Mouse (Mus musculus) heart, adult 11 months (tissue): ENCODE measurements at regions not wholly inside any gene's neighbourhood (a gene's known extent, or its start where the extent isn't known, plus 50 kb on each side); places are given as distances from the start of the nearest gene placed in this dataset.
A peak's percentile ranks its signal among the peaks of the same experiment; 100 is the strongest.

Experiments
- DNase-seq: peaks from one replicate; pipeline ENCODE4 v3.0.0; 2022

DNA sequence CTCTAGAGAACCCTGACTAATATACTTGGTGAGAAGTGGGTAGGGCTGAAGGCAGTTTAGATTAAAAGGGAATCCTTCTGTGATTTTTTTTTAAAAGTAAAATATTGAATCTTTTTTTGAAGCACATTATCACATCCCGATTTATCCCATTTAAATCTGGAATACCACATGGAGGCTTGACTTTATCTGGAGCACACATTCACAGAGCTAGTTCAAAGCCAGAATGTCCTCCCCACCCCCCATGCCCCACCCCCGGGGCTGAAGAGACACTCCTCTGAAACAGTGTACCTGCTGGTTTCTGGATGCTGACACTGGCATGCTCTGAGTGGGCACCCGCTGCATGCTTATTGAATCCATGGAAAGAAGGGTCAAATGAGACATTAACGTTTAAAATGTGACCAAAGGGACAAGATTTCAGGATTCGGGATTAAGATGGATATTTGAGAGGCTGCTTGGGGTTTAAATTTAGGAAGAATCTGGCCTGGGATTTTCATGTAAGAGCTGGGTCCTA, 382.0 kb upstream of the Slc30a5 start:
- DNase-seq = peak; percentile 72

DNA sequence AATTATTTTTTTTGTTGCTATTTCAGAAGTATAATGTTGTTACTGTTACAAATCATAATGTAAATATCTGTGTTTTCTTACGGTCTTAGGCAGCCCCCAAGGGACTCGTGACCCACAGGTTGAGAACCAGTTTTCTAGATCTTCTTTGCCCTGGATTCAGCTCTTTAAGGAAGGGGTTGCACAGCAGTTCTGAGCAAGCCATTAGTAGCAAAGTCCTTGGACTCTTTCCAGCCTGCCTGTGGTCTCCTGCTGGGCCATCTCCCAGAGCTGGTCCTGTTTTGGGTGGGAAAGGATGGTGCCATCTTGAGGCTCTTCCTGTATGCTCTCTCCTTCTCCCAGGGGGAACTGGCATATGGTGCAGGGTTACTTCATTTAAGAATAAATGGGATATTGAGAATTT, 380.9 kb upstream of the Slc30a5 start:
- peak; percentile 69 for DNase-seq

DNA sequence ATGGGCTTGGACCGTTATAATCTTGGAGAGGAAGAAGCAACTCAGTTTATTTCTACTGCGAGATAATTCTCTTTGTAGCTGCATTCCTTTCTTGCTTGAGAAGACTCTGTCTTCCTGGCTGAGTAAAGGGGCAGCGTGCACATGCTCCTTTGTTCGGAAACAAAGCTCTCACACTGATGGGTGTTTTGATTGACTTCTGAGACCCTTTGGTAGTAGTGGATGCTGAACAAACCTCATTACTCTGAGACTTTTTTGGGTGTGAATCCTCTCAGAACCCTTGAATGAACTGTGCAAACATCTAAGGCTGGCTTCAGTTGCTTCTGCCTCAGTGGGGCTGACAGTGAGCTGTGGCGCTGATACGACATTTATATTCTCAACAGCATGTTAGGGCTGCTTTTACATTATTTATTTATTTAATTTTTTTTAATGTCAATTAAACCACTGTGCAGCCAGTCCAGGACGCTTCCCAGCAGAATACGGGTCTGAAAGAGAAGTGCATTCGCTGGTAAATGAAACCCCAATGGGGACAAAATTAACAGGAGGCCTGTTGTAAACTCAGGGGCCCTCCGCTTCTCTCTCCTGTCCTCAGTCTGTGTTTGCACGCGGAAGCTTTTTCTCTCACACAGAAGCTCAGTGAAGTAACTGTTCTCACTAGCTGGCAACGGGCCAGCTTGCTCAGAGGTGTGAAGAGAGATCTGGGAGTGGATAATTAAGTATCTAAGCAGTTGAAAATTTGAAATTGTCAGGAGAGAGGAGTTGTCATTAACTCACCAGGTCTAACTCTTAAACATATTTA, 380.1 kb upstream of the Slc30a5 start:
- peak; percentile 76 for DNase-seq

DNA sequence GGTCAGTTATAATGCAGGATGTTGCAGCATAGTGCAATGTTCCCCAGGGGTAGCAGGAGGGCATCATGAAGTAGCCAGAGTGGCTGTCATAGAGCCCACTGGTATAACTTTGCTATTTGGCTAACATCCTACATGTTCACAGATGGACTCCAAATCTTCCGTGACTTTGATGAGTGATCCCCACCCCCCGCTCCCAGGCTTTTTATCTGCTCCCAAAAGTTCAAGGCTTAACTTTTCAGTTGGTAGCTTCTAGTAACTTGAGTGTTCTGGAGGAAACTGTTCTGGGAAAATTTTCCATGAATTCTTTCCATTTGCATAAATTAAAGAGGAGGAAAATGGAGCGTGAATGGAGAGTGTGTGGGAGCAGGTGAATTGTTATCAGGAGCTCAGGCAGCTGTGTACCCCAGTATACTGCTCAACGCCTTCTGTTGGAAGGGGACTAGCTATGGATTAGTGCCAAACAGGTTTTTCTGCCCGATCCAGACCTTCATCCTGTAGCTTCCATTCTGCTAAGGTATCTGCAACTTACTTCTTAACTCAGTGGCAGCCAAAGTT, 379.2 kb upstream of the Slc30a5 start:
- peak; percentile 10 for DNase-seq

DNA sequence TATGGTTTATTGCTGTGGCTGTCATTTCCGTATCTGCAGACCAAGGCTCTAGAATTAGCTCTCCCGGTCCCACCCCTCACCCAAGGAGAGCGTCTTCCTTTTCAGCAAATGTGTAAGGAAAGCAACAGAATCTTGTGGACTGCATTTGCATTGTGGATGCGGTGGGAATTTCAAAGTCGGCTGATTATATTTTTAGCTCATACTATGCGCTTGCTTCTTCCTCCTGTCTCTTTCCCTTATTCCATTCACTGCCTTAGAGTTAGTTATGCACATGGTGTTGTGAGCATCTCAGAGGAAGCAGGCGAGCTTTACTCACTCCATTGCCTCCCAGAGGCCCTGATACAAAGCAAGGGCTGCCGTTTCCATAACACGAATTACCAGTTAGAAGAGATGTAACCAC, 375.6 kb upstream of the Slc30a5 start:
- DNase-seq = no peak

DNA sequence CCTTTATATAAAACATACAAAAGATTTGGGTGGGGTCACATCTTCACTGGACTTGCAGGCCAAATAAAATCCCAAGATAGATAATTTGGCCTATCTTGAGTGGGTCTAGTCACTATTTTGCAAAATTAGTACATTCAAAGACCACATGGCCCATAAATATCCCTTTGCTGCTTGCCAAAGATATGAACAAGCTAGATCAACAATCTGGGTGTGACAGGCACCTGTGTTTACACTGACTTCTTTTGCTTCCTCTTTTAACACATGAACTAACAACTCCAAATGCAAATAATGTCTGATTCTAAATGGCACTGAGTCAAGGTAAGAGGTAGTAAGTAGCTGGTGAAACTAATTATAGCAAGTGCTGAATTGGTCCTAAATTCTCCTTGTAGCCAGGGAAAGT, 370.2 kb upstream of the Slc30a5 start:
- DNase-seq = peak; percentile 4

DNA sequence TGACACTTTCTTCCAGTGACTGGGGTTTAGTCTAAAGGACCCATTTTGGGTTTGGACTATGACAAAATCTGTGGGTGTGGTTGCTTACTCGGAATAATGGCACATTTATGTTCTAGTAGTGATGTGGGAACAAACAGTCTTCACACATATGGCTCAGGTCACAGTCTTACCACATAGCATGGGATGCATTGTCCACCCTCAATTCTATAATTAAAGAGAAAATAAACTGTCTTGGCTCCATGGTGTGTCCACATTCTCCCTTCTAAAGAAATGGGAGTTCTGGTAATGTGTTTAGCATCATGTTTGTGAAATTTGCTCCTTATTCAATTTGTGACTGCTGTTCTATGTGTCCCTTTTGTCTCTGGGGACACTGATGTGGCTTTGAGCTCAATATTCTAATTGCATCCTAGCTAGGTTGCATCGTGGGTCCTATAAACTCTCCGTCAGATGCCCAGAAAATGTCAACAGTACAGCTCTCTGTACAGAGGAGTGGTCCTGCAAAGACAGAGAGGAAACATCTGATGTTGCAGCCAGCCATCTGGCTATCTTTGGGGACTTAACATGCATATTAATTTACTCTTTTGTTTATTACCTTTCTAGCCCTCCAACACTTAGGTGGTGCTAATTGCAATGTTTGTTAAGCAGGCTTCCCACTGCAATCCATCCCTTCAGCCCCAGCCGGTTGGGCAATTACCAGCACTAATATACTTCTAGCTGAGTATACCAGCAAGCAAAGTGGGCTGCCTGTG, 369.5 kb upstream of the Slc30a5 start:
- DNase-seq = peak; percentile 71

DNA sequence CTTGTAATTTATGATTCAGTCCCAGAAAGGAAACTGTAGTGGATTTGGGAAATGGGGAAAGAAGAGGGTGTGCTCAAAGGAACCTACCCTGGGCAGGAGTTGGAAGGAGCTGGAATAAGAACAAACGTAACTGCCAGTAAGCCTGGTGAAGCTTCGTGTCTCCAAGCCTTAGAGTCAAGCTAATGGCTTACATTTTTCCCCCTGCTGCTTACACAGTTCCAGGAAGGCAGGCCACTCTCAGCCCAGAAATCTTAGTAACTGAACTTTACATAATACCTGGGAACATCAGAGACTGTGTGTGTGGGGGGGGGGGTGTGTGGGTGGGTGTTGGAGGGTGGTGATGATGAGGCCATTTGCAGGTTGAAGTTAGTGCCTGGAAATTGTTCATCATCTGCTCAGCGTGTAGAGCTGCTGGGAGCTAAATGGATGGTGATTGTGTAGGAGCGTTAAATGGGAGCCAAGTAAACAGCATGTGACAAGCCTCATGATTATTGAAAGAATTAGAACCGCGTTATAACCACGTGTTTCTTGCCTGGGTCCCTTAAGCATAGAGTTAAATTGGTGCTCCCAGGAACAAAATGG, 357.1 kb upstream of the Slc30a5 start:
- no peak for DNase-seq

DNA sequence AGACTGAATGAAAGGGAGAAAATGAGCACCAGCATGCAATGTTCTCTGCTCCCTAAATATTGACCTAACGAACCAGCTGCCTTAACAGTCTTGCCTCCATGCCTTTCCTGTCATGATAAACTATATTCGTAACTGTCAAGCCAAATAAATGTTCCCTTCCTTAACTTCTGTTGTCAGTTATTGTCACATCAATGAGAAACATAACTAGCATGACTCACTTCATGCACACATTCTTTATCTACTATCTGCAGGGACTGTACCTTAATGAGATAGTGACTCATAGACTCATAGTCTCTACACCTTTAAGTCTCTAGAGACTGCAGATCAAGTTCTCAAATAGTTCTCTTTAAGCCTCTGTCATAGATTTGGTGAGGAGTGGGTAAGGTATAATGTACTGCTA, 349.2 kb upstream of the Slc30a5 start:
- no peak for DNase-seq

DNA sequence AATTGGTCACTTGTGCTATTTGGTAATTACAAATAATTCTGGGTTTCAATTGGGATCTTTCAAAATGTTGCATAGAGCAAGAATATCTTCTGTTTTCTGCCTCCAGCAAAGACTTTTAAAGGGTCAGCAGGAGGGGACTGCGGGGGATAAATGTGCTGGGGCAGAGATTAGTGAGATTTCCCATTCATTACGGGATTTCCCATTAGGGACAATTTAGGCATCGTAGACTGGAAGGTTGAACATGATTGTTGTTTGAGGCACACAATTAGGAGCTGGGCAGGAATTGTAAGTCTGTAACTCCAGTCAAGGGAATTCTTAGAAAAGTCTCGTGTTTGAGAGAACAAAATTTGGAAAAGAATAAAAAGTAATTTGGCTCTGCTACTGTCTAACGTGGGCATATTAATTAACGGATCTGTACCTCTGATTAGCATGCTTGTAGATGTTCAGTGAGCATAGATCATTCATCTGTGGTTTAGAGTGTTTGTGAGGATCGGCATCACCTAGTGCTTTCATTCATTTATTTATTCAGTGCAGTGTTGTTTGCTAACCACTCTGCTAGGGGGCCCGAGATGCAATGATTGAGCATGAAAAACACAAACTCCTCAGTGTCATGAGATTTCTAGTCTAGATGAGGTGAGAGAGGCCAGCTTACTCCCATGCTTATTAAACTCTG, 341.9 kb upstream of the Slc30a5 start:
- no peak for DNase-seq

DNA sequence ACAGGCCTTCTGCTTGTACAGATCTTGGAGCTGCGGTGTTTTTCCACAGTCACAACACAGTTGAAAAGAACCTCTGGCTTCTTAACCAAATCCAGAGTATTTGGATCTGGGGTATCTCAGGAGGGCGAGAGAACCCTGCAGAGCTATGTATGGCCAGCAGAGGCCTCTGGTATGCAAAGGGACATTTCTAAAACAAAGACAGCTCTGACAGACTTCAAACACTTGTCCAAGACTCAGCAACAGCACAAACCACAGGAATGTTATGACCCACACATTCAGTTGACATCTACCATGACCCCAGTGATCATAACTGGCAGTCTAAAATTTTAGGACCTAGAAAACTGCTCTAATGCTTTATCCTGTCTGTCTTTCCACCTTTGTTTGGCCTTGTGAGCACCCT, 328.5 kb upstream of the Slc30a5 start:
- no peak for DNase-seq

DNA sequence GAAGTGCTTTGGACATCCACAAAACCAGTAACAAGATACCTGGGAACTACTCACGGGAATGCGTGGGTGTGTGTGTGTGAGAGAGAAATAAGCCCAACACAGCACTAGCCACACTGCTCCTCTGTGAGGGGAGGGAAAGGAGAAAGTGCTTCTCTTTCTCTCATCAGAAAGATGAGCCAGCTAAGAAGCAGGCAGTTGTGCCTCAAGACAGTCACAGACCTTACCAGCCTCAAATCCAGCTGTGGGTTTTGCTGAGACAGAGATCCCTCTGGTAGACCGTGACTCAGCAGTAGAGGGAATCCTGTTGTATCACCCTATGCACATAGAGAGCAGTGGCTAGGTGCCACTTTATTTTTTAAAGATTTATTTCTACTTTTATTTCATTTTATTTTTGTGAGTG, 326.7 kb upstream of the Slc30a5 start:
- no peak for DNase-seq

DNA sequence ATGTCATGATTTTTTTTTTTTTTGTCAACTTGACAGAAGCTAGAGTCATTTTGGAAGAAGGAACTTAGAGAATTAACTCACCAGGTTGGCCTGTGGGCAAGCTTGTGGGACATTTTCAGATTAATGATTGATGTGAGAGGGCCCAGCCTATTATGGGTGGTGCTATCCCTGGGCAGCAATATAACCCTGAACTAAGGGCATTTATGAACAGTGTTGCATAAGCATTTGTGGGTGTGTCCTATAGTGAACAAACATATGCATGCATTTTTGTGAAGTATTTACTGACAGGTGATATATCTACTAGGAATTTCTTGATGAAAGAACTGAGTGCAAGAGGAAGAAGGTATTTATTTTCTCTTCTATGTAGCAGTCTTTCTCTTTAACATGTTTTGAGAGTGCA, 320.5 kb upstream of the Slc30a5 start:
- DNase-seq = no peak

DNA sequence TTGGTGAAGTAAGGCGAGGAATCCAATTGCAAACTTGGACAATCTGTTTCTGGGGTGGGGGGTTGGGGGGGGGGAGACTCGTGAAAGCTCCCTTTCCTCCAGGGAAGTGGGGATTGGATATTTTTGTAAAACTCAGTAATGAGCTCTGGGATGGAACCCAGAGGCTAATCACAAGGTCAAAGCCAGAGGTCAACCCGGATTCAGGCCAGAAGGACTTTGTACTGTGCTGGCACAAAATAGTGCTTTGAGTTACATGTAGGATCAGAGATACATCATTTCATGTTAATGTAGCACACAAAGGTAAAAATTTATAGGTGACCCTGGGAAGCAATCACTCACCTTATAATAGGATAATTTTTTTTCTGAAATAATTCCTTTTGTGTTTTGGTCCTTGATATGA, 309.5 kb upstream of the Slc30a5 start:
- no peak for DNase-seq

DNA sequence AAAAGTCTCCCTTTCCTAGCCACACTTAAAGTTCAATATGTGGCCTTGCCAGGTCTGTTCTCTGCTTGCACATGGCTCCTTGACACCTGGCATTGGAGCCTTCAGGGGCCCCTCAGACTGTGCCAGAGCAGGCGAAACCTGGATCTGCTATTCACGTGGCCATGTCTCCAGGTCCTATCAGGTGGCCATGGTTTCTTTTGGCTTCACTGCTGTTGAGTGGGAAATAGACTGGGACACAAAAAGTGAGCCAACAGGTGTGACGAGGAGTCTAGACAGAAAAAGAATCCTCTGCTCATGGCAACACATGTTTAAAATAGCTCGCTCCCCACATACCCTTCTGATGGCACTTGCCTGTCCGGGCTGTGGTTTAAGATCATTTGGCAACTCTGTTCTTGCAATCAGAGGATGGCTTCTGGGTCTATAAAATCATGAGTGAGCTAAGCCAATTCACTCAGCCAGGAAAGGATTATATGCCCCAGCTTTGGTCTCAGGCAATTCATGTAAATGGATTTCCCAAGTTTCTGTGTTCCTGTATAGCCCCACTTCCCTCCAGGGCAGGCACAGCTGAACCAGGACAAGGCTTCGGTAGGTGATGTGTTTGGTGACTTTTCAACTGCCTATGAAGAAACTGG, 309.0 kb upstream of the Slc30a5 start:
- DNase-seq = no peak

DNA sequence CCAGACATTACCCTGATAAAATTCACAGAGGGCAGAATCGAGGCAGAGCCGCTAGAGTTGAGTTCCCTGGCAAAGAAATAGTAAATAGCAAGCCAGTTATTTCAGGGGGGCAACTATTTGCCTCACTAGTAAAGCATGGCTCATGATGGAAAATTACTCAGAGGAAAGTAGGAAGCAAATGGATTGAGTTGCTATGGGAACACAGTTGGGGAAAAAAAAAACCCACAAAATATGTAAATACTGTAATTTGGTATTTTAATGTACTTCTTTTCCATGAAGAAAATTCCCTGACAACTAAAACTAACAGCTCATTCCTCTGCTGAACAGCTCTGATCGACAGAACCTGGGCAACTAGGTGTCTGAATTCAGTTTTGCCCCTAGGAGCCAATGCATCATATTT, 296.2 kb upstream of the Slc30a5 start:
- no peak for DNase-seq

DNA sequence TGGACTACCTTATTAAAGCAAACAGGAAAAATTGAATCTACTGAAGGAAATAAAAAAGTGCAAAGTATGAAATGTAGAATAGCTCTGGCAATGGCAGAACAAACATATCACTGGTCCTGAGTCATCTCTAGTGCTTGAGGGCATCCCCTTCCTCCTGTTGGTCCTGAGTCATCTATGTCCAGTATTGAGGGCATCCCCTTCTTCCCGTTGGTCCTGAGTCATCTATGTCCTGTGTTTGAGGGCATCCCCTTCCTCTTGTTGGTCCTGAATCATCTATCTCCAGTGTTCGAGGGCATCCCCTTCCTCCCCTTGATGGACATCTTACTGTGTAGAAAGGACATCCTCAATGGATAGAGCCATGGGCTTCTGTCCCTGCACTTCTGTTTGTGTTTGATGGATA, 294.6 kb upstream of the Slc30a5 start:
- no peak for DNase-seq

DNA sequence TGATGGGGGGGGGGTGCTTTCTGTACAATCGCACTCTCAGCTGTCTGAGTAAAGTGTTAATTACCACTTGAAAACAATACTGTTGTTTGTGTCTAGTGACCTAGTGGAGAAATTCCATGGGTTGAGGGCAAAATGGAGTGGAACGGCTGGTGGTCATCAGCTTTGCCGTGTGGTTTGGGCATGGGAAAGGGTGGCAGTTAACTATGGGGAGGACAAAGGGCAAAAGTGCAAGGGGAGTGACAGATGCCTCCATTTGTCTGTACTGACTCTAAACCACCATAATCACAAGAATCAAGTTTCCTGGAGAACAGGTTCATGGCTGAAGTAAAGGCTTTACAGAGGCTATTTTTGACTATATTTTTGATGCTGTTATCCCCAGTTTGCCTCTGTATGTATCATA, 294.0 kb upstream of the Slc30a5 start:
- no peak for DNase-seq

DNA sequence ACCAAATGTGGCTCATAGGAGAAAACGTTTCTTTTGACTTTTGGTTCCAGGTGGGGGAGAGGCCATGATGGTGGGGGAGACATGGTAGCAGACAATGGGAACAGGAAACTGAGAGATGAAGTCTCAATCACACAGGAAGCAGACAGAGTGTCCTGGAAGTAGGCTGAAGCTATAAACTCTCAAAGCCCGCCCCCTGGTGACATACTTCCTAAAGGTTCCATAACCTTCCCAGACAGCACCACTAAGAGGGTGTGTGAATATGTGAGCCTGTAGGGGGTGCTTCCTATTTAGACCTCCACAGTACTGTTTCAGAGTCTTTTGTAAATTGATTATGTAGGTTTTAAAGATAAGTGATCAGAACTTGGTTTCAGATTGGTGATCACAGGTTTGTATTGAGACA, 284.1 kb upstream of the Slc30a5 start:
- DNase-seq = no peak

DNA sequence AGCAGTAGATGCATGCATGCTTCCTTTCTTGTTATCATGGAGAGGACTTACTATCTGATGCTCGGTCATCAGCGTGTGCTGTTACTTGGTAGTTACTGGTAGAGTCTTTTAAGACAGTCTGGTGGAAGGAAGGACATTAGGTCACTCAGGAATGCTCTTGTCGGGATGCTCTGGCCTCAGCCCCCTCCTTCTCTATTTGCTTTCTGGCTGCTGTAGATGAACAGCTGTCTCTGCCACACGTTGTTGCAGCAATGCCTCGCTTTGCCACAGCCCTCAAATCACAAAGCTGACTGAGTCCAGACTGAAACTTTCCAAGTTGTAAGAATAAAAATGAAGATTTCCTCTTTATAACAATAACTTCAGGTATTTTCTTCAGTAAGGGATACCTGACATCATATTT, 282.1 kb upstream of the Slc30a5 start:
- peak; percentile 77 for DNase-seq

DNA sequence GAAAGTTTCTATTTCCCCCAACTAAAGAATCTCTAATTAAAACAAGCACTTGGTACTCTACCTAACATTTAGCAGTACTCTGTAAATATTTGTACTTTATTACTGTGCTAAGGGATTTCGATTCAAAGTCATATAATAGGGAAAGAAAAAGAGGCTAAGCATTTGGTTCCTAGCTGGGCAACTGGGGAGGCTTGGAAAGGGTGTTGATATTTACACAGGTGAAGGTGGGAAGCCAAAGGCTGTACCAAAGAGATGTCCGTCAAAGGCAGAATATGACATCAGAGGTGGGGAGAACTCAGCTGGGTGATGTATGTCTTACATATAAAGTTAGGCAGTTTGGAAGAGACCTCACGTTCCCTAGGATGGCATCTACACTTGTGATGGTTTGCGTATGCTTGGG, 278.9 kb upstream of the Slc30a5 start:
- DNase-seq = no peak

DNA sequence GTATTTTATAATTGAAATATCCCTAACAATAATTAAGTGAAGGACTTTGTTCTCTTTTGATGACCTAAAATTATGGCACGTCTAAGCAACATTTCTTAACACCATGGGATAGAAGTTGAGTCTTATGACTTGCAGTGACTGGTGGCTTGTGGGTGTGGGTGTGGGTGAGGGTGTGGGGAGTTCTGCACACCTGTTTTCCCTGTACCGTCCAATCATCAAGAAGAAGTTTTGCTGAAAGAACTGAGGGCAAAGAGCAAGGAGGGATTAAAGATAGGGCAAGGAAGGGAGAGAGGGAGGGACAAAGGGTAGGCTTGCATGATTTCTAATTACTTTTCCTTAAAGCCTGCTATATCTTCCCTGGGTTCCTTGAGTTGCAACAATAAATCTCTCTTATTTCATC, 278.5 kb upstream of the Slc30a5 start:
- DNase-seq = no peak

DNA sequence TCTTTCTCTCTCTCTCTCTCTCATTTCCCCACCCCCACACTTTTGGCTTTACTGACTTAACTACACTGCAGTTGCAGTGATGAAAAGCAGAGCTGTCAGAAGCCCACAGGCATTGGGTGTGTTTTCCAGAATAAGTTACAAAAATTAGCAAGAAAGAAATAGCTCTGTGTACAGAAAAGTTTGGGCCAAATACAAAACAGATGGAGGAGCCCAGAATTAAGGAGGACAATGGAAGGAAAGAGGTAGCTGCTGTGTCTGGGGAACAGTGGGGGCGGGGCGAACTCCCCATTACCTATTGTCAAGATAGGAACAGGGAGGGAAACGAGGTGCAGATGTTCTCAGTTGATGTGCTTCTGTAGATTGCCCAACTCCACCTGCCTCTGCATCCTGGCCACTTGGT, 267.4 kb upstream of the Slc30a5 start:
- DNase-seq = no peak
